Mouse (Mus musculus): Measurements from ENCODE around the gene Samhd1. TPM values are rescaled to one million over a fixed set of nuclear protein-coding genes. Genes with fewer than 3 reads are reported as not detected.

Gene Samhd1
- polyA plus RNA-seq, 1 experiment: 496 TPM

DNA sequence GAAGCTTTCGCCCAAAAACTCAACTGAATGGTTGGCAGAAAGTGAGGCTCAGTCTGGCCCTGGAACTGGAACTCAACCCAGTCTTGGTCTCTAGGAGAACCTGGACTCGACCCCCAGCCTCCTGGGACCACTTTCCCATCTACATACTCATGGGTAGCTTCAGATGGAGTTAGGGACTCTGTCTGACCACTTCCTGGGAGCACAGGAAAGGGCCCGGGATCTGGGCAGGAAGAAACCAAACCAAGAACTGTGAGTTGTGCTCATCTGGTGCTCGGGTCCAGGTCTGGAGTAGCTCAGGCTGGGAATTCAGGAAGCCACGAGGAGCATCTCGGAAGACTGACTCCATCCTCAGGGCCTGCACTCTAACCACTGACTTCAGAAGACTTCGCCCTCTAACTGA lies 58.5 kb downstream of the Samhd1 start:
- Histone ChIP-seq H3K4me1 (ENCODE audit: control insufficient read depth, insufficient read depth, low read length) (peaks cover 47% of the 10 kb centered on the region), H3K27ac (ENCODE audit: insufficient read depth, low read depth, low read length) (no peak overlapping the region), H3K4me3 (ENCODE audit: insufficient read depth, low read length) (no peak overlapping the region)
- TF ChIP-seq CTCF (IDR thresholded peaks at IDR 0.05; ENCODE audit: low read depth, low read length): no peak
- TF ChIP-seq POLR2A (IDR thresholded peaks at IDR 0.05; ENCODE audit: borderline replicate concordance, low read depth, low read length): no peak

- peaks cover 49% of the 10 kb centered on the region for H3K4me1 ChIP-seq (ENCODE audit: control insufficient read depth, insufficient read depth, low read length)
These were observed 59.4 kb downstream of the Samhd1 start for GRCm38 (mm10) chr2:157075685-157076084.

GRCm38 (mm10) chr2:157075226-157075625 lies 59.8 kb downstream of the Samhd1 start:
- TF ChIP-seq POLR2A (IDR thresholded peaks at IDR 0.05; ENCODE audit: borderline replicate concordance, low read depth, low read length) (no peak), CTCF (IDR thresholded peaks at IDR 0.05; ENCODE audit: low read depth, low read length) (no peak)
- peaks cover 53% of the 10 kb centered on the region for H3K4me1 ChIP-seq (ENCODE audit: control insufficient read depth, insufficient read depth, low read length)
- H3K27ac ChIP-seq (ENCODE audit: insufficient read depth, low read depth, low read length): no peak overlapping the region
- H3K4me3 ChIP-seq (ENCODE audit: insufficient read depth, low read length): no peak overlapping the region

More at GRCm38 (mm10) chr2:157075685-157076084, 59.4 kb downstream of the Samhd1 start:
- Histone ChIP-seq H3K4me3 (ENCODE audit: insufficient read depth, low read length) (no peak overlapping the region), H3K27ac (ENCODE audit: insufficient read depth, low read depth, low read length) (no peak overlapping the region)
- TF ChIP-seq POLR2A (IDR thresholded peaks at IDR 0.05; ENCODE audit: borderline replicate concordance, low read depth, low read length) (no peak), CTCF (IDR thresholded peaks at IDR 0.05; ENCODE audit: low read depth, low read length) (no peak)

- no peak overlapping the region for H3K27ac ChIP-seq (ENCODE audit: insufficient read depth, low read depth, low read length)
- H3K4me1 ChIP-seq (ENCODE audit: control insufficient read depth, insufficient read depth, low read length): peaks cover 57% of the 10 kb centered on the region
These were observed 60.3 kb downstream of the Samhd1 start for GRCm38 (mm10) chr2:157074772-157075171.

DNA sequence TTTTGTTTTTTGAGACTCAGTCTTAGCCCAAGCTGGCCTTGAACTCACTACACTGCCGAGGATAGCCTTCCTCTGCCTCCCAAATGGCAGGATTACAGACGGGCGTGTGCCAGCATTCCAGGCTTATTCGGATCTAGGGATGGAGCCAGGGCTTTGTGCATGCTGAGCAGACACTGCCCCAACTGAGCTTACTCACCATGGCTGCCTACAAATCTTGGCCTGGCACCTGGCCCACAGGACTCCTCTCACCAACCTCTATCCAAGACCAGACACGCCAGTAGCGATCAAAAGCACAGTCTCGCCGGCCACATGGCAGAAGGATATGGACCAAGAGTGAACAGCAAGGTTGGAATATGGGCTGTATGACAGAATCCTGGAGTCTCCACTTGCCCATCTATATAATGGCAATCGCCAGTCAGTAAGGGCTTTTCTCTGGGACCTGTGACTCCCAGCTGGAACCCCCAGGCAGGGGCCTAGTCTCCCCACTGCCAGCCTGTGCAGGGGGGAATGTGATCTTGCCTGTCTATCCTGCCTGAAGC lies 60.8 kb downstream of the Samhd1 start:
- no peak for TF ChIP-seq POLR2A (IDR thresholded peaks at IDR 0.05; ENCODE audit: borderline replicate concordance, low read depth, low read length)
- no peak for TF ChIP-seq CTCF (IDR thresholded peaks at IDR 0.05; ENCODE audit: low read depth, low read length)
- Histone ChIP-seq H3K4me1 (ENCODE audit: control insufficient read depth, insufficient read depth, low read length) (peaks cover 60% of the 10 kb centered on the region), H3K4me3 (ENCODE audit: insufficient read depth, low read length) (no peak overlapping the region), H3K27ac (ENCODE audit: insufficient read depth, low read depth, low read length) (no peak overlapping the region)

More at GRCm38 (mm10) chr2:157074772-157075171, 60.3 kb downstream of the Samhd1 start:
- no peak for TF ChIP-seq POLR2A (IDR thresholded peaks at IDR 0.05; ENCODE audit: borderline replicate concordance, low read depth, low read length)
- TF ChIP-seq CTCF (IDR thresholded peaks at IDR 0.05; ENCODE audit: low read depth, low read length): no peak
- no peak overlapping the region for H3K4me3 ChIP-seq (ENCODE audit: insufficient read depth, low read length)

DNA sequence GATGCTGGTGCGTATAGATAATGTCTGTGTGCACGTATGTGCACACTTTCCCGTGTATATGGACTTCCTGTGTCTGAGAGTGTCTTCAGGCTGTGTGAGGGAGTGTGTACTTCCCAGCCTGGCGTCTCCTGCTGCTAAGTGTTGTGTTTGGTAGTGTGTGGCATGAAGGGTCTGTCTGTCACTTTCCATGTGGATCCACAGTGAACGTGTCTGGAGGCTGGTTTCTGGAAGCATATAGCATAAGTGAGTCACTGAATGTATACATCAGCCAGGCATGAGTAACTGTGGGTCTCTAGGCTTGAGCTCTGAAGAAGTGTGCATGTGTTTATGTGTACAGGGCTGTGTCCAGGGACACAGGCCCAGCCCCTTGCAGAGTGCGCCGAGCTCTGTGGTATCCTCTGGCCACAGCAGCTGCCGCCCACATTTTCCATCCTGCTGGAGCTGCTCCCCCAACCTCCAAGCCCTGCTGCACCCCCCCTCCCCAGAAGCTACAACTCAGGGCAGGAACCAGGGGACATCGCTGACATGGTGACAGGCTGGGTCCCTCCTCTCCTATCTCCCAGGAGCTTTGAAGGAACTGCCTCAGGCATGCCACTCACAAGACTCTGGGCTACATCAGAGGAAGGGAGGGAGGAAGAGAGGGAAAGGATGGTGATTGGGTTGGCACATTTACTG lies 61.5 kb downstream of the Samhd1 start:
- H3K4me3 ChIP-seq (ENCODE audit: insufficient read depth, low read length): no peak overlapping the region
- no peak overlapping the region for H3K27ac ChIP-seq (ENCODE audit: insufficient read depth, low read depth, low read length)
- no peak for TF ChIP-seq POLR2A (IDR thresholded peaks at IDR 0.05; ENCODE audit: borderline replicate concordance, low read depth, low read length)
- no peak for TF ChIP-seq CTCF (IDR thresholded peaks at IDR 0.05; ENCODE audit: low read depth, low read length)

DNA sequence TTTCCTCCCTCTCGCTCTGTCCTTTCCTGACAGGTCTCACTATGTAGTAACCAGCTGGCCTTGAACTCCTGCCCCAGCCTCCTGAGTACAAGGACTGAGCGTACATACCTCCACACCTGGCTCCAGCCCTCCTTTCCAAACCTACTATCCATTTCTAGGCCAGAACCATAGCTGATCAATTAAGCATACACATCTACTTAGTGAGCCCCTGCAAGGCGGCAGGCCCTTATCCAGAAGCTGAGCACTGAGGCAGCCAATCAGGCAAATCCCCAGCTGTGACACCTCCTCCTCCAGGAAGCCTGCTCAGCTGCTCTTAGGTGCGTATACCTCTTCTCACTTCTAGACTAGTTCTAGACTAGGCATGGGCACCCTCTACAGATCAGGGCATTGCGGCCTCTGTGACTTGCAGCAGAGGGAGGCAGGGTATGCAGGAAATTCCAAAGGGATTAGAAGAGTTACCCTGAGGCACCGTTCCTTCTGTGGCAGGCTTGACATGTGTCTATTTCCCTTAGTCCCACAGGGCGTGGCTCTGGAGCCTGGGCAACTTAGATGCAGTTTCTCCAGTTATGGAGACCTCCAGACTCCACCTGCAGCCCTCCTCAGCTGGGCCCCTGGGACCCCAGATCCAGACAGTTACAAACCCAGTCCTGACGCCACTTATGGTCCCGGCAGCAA lies 62.6 kb downstream of the Samhd1 start:
- no peak overlapping the region for H3K4me3 ChIP-seq (ENCODE audit: insufficient read depth, low read length)
- no peak overlapping the region for H3K27ac ChIP-seq (ENCODE audit: insufficient read depth, low read depth, low read length)
- H3K4me1 ChIP-seq (ENCODE audit: control insufficient read depth, insufficient read depth, low read length): peaks cover 73% of the 10 kb centered on the region
- no peak for TF ChIP-seq CTCF (IDR thresholded peaks at IDR 0.05; ENCODE audit: low read depth, low read length)
- TF ChIP-seq POLR2A (IDR thresholded peaks at IDR 0.05; ENCODE audit: borderline replicate concordance, low read depth, low read length): no peak

More for the DNA sequence above, 61.5 kb downstream of the Samhd1 start:
- H3K4me1 ChIP-seq (ENCODE audit: control insufficient read depth, insufficient read depth, low read length): peaks cover 68% of the 10 kb centered on the region

GRCm38 (mm10) chr2:157071556-157071955 lies 63.5 kb downstream of the Samhd1 start:
- Histone ChIP-seq H3K4me1 (ENCODE audit: control insufficient read depth, insufficient read depth, low read length) (peaks cover 65% of the 10 kb centered on the region), H3K4me3 (ENCODE audit: insufficient read depth, low read length) (0 out of 2 replicates have a peak overlapping the region, but pooled peaks have one; percentile 4), H3K27ac (ENCODE audit: insufficient read depth, low read depth, low read length) (0 out of 2 replicates have a peak overlapping the region, but pooled peaks have one; percentile 20)
- TF ChIP-seq CTCF (IDR thresholded peaks at IDR 0.05; ENCODE audit: low read depth, low read length): no peak
- no peak for TF ChIP-seq POLR2A (IDR thresholded peaks at IDR 0.05; ENCODE audit: borderline replicate concordance, low read depth, low read length)

- peaks cover 57% of the 10 kb centered on the region for H3K4me1 ChIP-seq (ENCODE audit: control insufficient read depth, insufficient read depth, low read length)
- peak overlapping the region; percentile 82 for H3K27ac ChIP-seq (ENCODE audit: insufficient read depth, low read depth, low read length)
- no peak overlapping the region for H3K4me3 ChIP-seq (ENCODE audit: insufficient read depth, low read length)
- TF ChIP-seq CTCF (IDR thresholded peaks at IDR 0.05; ENCODE audit: low read depth, low read length): no peak
- no peak for TF ChIP-seq POLR2A (IDR thresholded peaks at IDR 0.05; ENCODE audit: borderline replicate concordance, low read depth, low read length)
These were observed 64.7 kb downstream of the Samhd1 start for GRCm38 (mm10) chr2:157070365-157070764.

Data from bone marrow macrophage, adult 2 months (primary cell).